Mouse (Mus musculus) hindlimb bud, embryonic 11.5 days (tissue): ENCODE data around the gene Stx5a.
A peak's percentile ranks its signal among the peaks of the same experiment; 100 is the strongest.
"Not testable (repeated sequence)": the region's sequence is repeated elsewhere in the genome, so short reads cannot be mapped to it uniquely, and the experiment has no call there.

ENCODE experiments used
- DNase-seq: peaks from one replicate; pipeline ENCODE4 v3.0.0-alpha.2; 2012; ENCODE audit warnings: low read depth, low spot score; ENCODE audit errors: extremely low spot score

The Stx5a gene

GRCm38 (mm10) chr19:8715868-8716766 is 25.1 kb upstream of the Stx5a start:
- no peak for DNase-seq

GRCm38 (mm10) chr19:8716767-8717475 is 24.3 kb upstream of the Stx5a start:
- no peak for DNase-seq

GRCm38 (mm10) chr19:8718357-8718756 is 22.9 kb upstream of the Stx5a start:
- no peak for DNase-seq

GRCm38 (mm10) chr19:8719037-8719436 is 22.2 kb upstream of the Stx5a start:
- DNase-seq = not testable (repeated sequence)

- DNase-seq = no peak
These were observed 19.8 kb upstream of the Stx5a start for GRCm38 (mm10) chr19:8721378-8721777.

- no peak for DNase-seq
These were observed 19.2 kb upstream of the Stx5a start for GRCm38 (mm10) chr19:8722021-8722420.

GRCm38 (mm10) chr19:8722559-8722906 is 18.7 kb upstream of the Stx5a start:
- no peak for DNase-seq

GRCm38 (mm10) chr19:8722907-8723573 is 18.2 kb upstream of the Stx5a start, which contains the start of gene Slc3a2:
Gene Slc3a2 (minus strand): TSS chr19:8723369.
- DNase-seq = peak; percentile 98

GRCm38 (mm10) chr19:8723574-8724346 is 17.5 kb upstream of the Stx5a start:
- no peak for DNase-seq

GRCm38 (mm10) chr19:8724392-8724791 is 16.8 kb upstream of the Stx5a start:
- DNase-seq = no peak

- no peak for DNase-seq
These were observed 16.1 kb upstream of the Stx5a start for GRCm38 (mm10) chr19:8725081-8725613.

- no peak for DNase-seq
These were observed 14.4 kb upstream of the Stx5a start for GRCm38 (mm10) chr19:8726609-8727390.

GRCm38 (mm10) chr19:8727495-8728114 is 13.6 kb upstream of the Stx5a start:
- no peak for DNase-seq

- not testable (repeated sequence) for DNase-seq
These were observed 12.7 kb upstream of the Stx5a start for GRCm38 (mm10) chr19:8728335-8729099.

- DNase-seq = no peak
These were observed 6.9 kb upstream of the Stx5a start for GRCm38 (mm10) chr19:8734334-8734733.

- DNase-seq = no peak
These were observed 5.6 kb upstream of the Stx5a start, which contains the start of gene Wdr74 for GRCm38 (mm10) chr19:8735389-8736159. Gene Wdr74 (plus strand): TSS chr19:8735827.

GRCm38 (mm10) chr19:8736160-8736467 is 5.1 kb upstream of the Stx5a start:
- DNase-seq = no peak

- DNase-seq = no peak
These were observed 2.3 kb upstream of the Stx5a start for GRCm38 (mm10) chr19:8738911-8739310.
